Comparison of ENCODE assay signal across 9 mouse cellular contexts in the genomic region with DNA sequence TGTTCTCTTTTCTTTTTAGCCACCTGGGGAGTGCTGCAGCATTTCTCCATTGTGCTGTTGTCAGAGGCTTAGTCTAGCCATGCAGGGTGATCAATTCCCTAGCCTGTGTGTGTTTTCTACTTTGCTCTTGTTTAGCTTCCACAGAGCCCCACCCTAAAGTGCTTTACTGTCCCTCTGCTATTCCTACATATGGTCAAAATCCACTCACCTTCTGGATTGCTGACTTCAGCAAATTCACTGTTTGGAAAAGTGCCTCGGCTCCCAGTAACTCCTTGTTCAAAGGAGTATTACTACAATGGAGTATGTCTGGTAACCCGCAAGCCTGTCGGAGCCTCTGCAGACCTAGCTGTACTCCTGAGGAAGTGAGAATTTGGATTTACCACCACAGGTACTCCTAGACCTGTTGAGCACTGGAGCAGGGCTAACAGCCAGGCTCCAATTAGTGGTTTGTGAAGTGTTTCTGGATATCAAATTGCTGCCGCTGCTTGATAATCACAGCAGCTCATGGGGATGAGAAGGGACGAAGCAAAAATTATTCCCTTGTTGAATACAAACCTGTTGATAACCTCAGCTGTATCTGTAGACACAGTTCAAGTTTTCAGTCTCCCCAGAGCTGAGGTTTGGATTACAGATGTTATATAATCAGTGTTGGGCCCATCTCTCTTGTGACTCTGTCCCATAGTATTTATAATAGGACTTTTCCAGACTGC. TPM values are rescaled to one million over a fixed set of nuclear protein-coding genes. Genes with fewer than 3 reads are reported as not detected.
A peak's percentile ranks its signal among the peaks of the same experiment; 100 is the strongest.
DNase-seq lines count a peak whose midpoint lies in the region; ATAC-seq lines count a peak whose summit lies in the region.
"Had no signal": no experiment of that assay in that cellular context is flagged by ENCODE, and none has a peak within 500 bp of the region (broad histone marks: within the 10 kb centered on the region; RNA-seq: fewer than 3 reads in every experiment).

No protein-coding gene starts in this region.

- no peaks in the 10 kb centered on the region for H3K27me3 ChIP-seq in heart, embryonic 11.5 days (ENCODE audit: control insufficient read depth, insufficient read depth, low read length)
- no peaks in the 10 kb centered on the region for H3K27me3 ChIP-seq in hindbrain, embryonic 12.5 days
- H3K27me3 ChIP-seq in midbrain, embryonic 13.5 days, result no peaks in the 10 kb centered on the region

- intact Hi-C loops in heart, postnatal 10 days (cut with DNase I), result loop anchor here (2.0 kb wide), 1 partner anchor 39 kb away; no protein-coding TSS in a partner anchor
- intact Hi-C loops in left cerebral cortex, postnatal 10 days (cut with DNase I), result no loop called here

- no peaks in the 10 kb centered on the region; the same call in 1 of the 2 replicates for H3K4me1 ChIP-seq in heart, embryonic 11.5 days (ENCODE audit: control insufficient read depth, insufficient read depth, low read length)
- peaks cover 18% of the 10 kb centered on the region for H3K4me1 ChIP-seq in hindbrain, embryonic 12.5 days
- H3K4me1 ChIP-seq in midbrain, embryonic 13.5 days (replicated peaks), result peaks cover 29% of the 10 kb centered on the region

- DNase-seq in heart, postnatal 10 days, result no peak
- peak; percentile 65 for DNase-seq in Muller cell, postnatal 12 days (ENCODE audit: inconsistent ontology term)
- DNase-seq in left cerebral cortex, postnatal 10 days (ENCODE audit: extremely low spot score in 1 of 2, low spot score in 2 of 2), result no peak
- no peak for DNase-seq in urinary bladder, adult 18-20 months (ENCODE audit: low spot score in 2 of 2)

- H3K27ac ChIP-seq in heart, embryonic 11.5 days (ENCODE audit: low read depth, low read length), result no peak overlapping the region
- H3K27ac ChIP-seq in hindbrain, embryonic 12.5 days, result no peak overlapping the region
- no peak overlapping the region for H3K27ac ChIP-seq in midbrain, embryonic 13.5 days

- H3K4me3 ChIP-seq in heart, embryonic 11.5 days (ENCODE audit: low read depth, low read length), result 0 out of 2 replicates have a peak overlapping the region, but pooled peaks have one; percentile 90
- H3K4me3 ChIP-seq in hindbrain, embryonic 12.5 days, result no peak overlapping the region
- H3K4me3 ChIP-seq in midbrain, embryonic 13.5 days (replicated peaks), result peak overlapping the region; percentile 78

- H3K36me3 ChIP-seq in heart, embryonic 11.5 days (ENCODE audit: control insufficient read depth, insufficient read depth, low read length), result no peaks in the 10 kb centered on the region
- H3K36me3 ChIP-seq in hindbrain, embryonic 12.5 days, result no peaks in the 10 kb centered on the region
- H3K36me3 ChIP-seq in midbrain, embryonic 13.5 days, result no peaks in the 10 kb centered on the region
- H3K36me3 ChIP-seq: G1E had no signal

- H3K9ac ChIP-seq in heart, embryonic 11.5 days (ENCODE audit: low read depth, low read length), result no peak overlapping the region
- no peak overlapping the region for H3K9ac ChIP-seq in hindbrain, embryonic 12.5 days
- H3K9ac ChIP-seq in midbrain, embryonic 13.5 days (replicated peaks), result no peak overlapping the region

- peak overlapping the region; percentile 73 for H3K4me2 ChIP-seq in heart, embryonic 11.5 days
- H3K4me2 ChIP-seq in hindbrain, embryonic 12.5 days (replicated peaks), result peak overlapping the region; percentile 96
- peak overlapping the region; percentile 86 for H3K4me2 ChIP-seq in midbrain, embryonic 13.5 days (replicated peaks)

- no peaks in the 10 kb centered on the region for H3K9me3 ChIP-seq in heart, embryonic 11.5 days (replicated peaks; ENCODE audit: control insufficient read depth, low read length)
- no peaks in the 10 kb centered on the region for H3K9me3 ChIP-seq in hindbrain, embryonic 12.5 days (replicated peaks)
- H3K9me3 ChIP-seq in midbrain, embryonic 13.5 days, result no peaks in the 10 kb centered on the region

- WGBS in heart, embryonic 11.5 days (ENCODE audit: insufficient replicate concordance), result 65% methylated on average over 5 of the region's 5 CpGs
- 43% methylated on average over 5 of the region's 5 CpGs for WGBS in hindbrain, embryonic 12.5 days
- 47% methylated on average over 5 of the region's 5 CpGs for WGBS in midbrain, embryonic 13.5 days

- ATAC-seq in heart, embryonic 11.5 days (replicated peaks; ENCODE audit: insufficient number of reproducible peaks, low FRiP score, low TSS enrichment), result no peak
- no peak for ATAC-seq in hindbrain, embryonic 12.5 days (ENCODE audit: low FRiP score)
- ATAC-seq in midbrain, embryonic 13.5 days, result no peak
- no peak for ATAC-seq in activated CD4-positive, CD25-positive, alpha-beta regulatory T cell, adult 4 months

RNA-seq across cellular contexts. Expression of a gene that starts 3.8 kb away (rescaled TPM):
- polyA plus RNA-seq in heart, embryonic 11.5 days (2014; fragmentation: Nextera tagmentation; extraction: Ambion mirVana), result 33.6 and 34.5 TPM in 2 replicates
- total RNA-seq in heart, postnatal 10 days (2021), result 10 to 100 TPM; 58.9 to 65.6 TPM
- 70.7 and 86.0 TPM in 2 replicates for polyA plus RNA-seq in hindbrain, embryonic 12.5 days (2016; fragmentation: Nextera tagmentation; extraction: Ambion mirVana)
- polyA plus RNA-seq in midbrain, embryonic 13.5 days (2015; fragmentation: Nextera tagmentation; extraction: Ambion mirVana), result 45.3 and 52.6 TPM in 2 replicates
- 10 to 100 TPM in 1 of 2 experiments, 1 to 10 TPM in 1; 7.2 to 16.4 TPM for polyA plus RNA-seq in activated CD4-positive, CD25-positive, alpha-beta regulatory T cell, adult 4 months (2017; shearing (Covaris generic))
- 10 to 100 TPM; 38.0 to 39.8 TPM for total RNA-seq in left cerebral cortex, postnatal 10 days (2021)
